Mouse (Mus musculus): ENCODE results near the gene Gemin2. TPM values are rescaled to one million over a fixed set of nuclear protein-coding genes. Genes with fewer than 3 reads are reported as not detected.
A peak's percentile ranks its signal among the peaks of the same experiment; 100 is the strongest.
"Not testable (repeated sequence)": the region's sequence is repeated elsewhere in the genome, so short reads cannot be mapped to it uniquely, and the experiment has no call there.

Gemin2 gene
- polyA plus RNA-seq, 1 experiment from 2014 or later: 21.8 TPM

GRCm38 (mm10) chr12:59052470-59052869 is 39.3 kb downstream of the Gemin2 start:
- Histone ChIP-seq H3K4me3 (ENCODE audit: low read depth, low read length) (no peak overlapping the region), H3K27me3 (ENCODE audit: control insufficient read depth, insufficient read depth, low read length) (no peaks in the 10 kb centered on the region), H3K4me2 (ENCODE audit: low read depth) (no peak overlapping the region), H3K9me3 (ENCODE audit: control insufficient read depth, low read length) (no peaks in the 10 kb centered on the region), H3K36me3 (ENCODE audit: control insufficient read depth, insufficient read depth, low read length) (peaks cover 2% of the 10 kb centered on the region; the same call in 1 of the 2 replicates), H3K9ac (ENCODE audit: low read length) (no peak overlapping the region), H3K27ac (ENCODE audit: low read depth, low read length) (no peak overlapping the region), H3K4me1 (ENCODE audit: control insufficient read depth, insufficient read depth, low read length) (no peaks in the 10 kb centered on the region)
- 95% methylated on average over 3 of the region's 3 CpGs for WGBS
- DNase-seq (ENCODE audit: low spot score): no peak
- ATAC-seq (ENCODE audit: insufficient read depth, low FRiP score, low TSS enrichment): no peak

- Histone ChIP-seq H3K9ac (ENCODE audit: low read length) (no peak overlapping the region), H3K4me3 (ENCODE audit: low read depth, low read length) (no peak overlapping the region), H3K27ac (ENCODE audit: low read depth, low read length) (no peak overlapping the region), H3K4me2 (ENCODE audit: low read depth) (no peak overlapping the region), H3K27me3 (ENCODE audit: control insufficient read depth, insufficient read depth, low read length) (no peaks in the 10 kb centered on the region), H3K4me1 (ENCODE audit: control insufficient read depth, insufficient read depth, low read length) (no peaks in the 10 kb centered on the region), H3K36me3 (ENCODE audit: control insufficient read depth, insufficient read depth, low read length) (peaks cover 2% of the 10 kb centered on the region; the same call in 1 of the 2 replicates), H3K9me3 (ENCODE audit: control insufficient read depth, low read length) (no peaks in the 10 kb centered on the region)
- WGBS: 93% methylated on average over 5 of the region's 5 CpGs
- no peak for ATAC-seq (ENCODE audit: insufficient read depth, low FRiP score, low TSS enrichment)
- no peak for DNase-seq (ENCODE audit: low spot score)
Observed at GRCm38 (mm10) chr12:59053166-59053565, 40.0 kb downstream of the Gemin2 start.

GRCm38 (mm10) chr12:59053976-59054375 is 40.8 kb downstream of the Gemin2 start:
- Histone ChIP-seq H3K4me2 (ENCODE audit: low read depth) (no peak overlapping the region), H3K36me3 (ENCODE audit: control insufficient read depth, insufficient read depth, low read length) (peaks cover 2% of the 10 kb centered on the region; the same call in 1 of the 2 replicates), H3K9ac (ENCODE audit: low read length) (no peak overlapping the region), H3K4me1 (ENCODE audit: control insufficient read depth, insufficient read depth, low read length) (no peaks in the 10 kb centered on the region), H3K27me3 (ENCODE audit: control insufficient read depth, insufficient read depth, low read length) (no peaks in the 10 kb centered on the region), H3K4me3 (ENCODE audit: low read depth, low read length) (no peak overlapping the region), H3K9me3 (ENCODE audit: control insufficient read depth, low read length) (no peaks in the 10 kb centered on the region), H3K27ac (ENCODE audit: low read depth, low read length) (no peak overlapping the region)
- no peak for ATAC-seq (ENCODE audit: insufficient read depth, low FRiP score, low TSS enrichment)
- no peak for DNase-seq (ENCODE audit: low spot score)

- Histone ChIP-seq H3K27ac (ENCODE audit: low read depth, low read length) (no peak overlapping the region), H3K4me1 (ENCODE audit: control insufficient read depth, insufficient read depth, low read length) (peaks cover 5% of the 10 kb centered on the region; the same call in 1 of the 2 replicates), H3K36me3 (ENCODE audit: control insufficient read depth, insufficient read depth, low read length) (peaks cover 2% of the 10 kb centered on the region; the same call in 1 of the 2 replicates), H3K9me3 (ENCODE audit: control insufficient read depth, low read length) (no peaks in the 10 kb centered on the region), H3K9ac (ENCODE audit: low read length) (no peak overlapping the region), H3K4me3 (ENCODE audit: low read depth, low read length) (no peak overlapping the region), H3K4me2 (ENCODE audit: low read depth) (no peak overlapping the region), H3K27me3 (ENCODE audit: control insufficient read depth, insufficient read depth, low read length) (no peaks in the 10 kb centered on the region)
- DNase-seq (ENCODE audit: low spot score): no peak
- ATAC-seq (ENCODE audit: insufficient read depth, low FRiP score, low TSS enrichment): no peak
- 97% methylated on average over 4 of the region's 4 CpGs for WGBS
Observed at GRCm38 (mm10) chr12:59055196-59055850, 42.1 kb downstream of the Gemin2 start.

- Histone ChIP-seq H3K9me3 (ENCODE audit: control insufficient read depth, low read length) (no peaks in the 10 kb centered on the region), H3K36me3 (ENCODE audit: control insufficient read depth, insufficient read depth, low read length) (peaks cover 2% of the 10 kb centered on the region; the same call in 1 of the 2 replicates), H3K27me3 (ENCODE audit: control insufficient read depth, insufficient read depth, low read length) (no peaks in the 10 kb centered on the region), H3K4me2 (ENCODE audit: low read depth) (no peak overlapping the region), H3K27ac (ENCODE audit: low read depth, low read length) (no peak overlapping the region), H3K4me3 (ENCODE audit: low read depth, low read length) (no peak overlapping the region), H3K4me1 (ENCODE audit: control insufficient read depth, insufficient read depth, low read length) (peaks cover 6% of the 10 kb centered on the region; the same call in 1 of the 2 replicates), H3K9ac (ENCODE audit: low read length) (no peak overlapping the region)
- ATAC-seq (ENCODE audit: insufficient read depth, low FRiP score, low TSS enrichment) (no peak), DNase-seq (ENCODE audit: low spot score) (no peak)
- 96% methylated on average over 11 of the region's 11 CpGs for WGBS
Observed at GRCm38 (mm10) chr12:59056222-59056621, 43.0 kb downstream of the Gemin2 start.

- not testable (repeated sequence) for H3K36me3 ChIP-seq (ENCODE audit: control insufficient read depth, insufficient read depth, low read length); H3K4me2 ChIP-seq (ENCODE audit: low read depth); DNase-seq (ENCODE audit: low spot score); H3K4me3 ChIP-seq (ENCODE audit: low read depth, low read length); H3K9ac ChIP-seq (ENCODE audit: low read length); H3K4me1 ChIP-seq (ENCODE audit: control insufficient read depth, insufficient read depth, low read length); ATAC-seq (ENCODE audit: insufficient read depth, low FRiP score, low TSS enrichment); H3K9me3 ChIP-seq (ENCODE audit: control insufficient read depth, low read length); H3K27ac ChIP-seq (ENCODE audit: low read depth, low read length); H3K27me3 ChIP-seq (ENCODE audit: control insufficient read depth, insufficient read depth, low read length)
- WGBS: 92% methylated on average over 5 of the region's 5 CpGs
Observed at GRCm38 (mm10) chr12:59058242-59058641, 45.0 kb downstream of the Gemin2 start.

GRCm38 (mm10) chr12:59060322-59060721 is 47.1 kb downstream of the Gemin2 start:
- DNase-seq (ENCODE audit: low spot score): no peak
- H3K27ac ChIP-seq (ENCODE audit: low read depth, low read length): peak overlapping the region; percentile 86; the same call in 1 of the 2 replicates

GRCm38 (mm10) chr12:59060993-59061595 is 47.9 kb downstream of the Gemin2 start, which contains the start of gene Trappc6b:
TSS of gene Trappc6b (minus strand) at chr12:59061472.
- DNase-seq (ENCODE audit: low spot score) (peak; percentile 86), ATAC-seq (ENCODE audit: insufficient read depth, low FRiP score, low TSS enrichment) (peak; percentile 98)
- Histone ChIP-seq H3K9ac (ENCODE audit: low read length) (peak within 1 kb of the TSS; percentile 87), H3K4me1 (ENCODE audit: control insufficient read depth, insufficient read depth, low read length) (peaks cover 6% of the 10 kb centered on the region; the same call in 1 of the 2 replicates), H3K9me3 (ENCODE audit: control insufficient read depth, low read length) (no peaks in the 10 kb centered on the region), H3K27me3 (ENCODE audit: control insufficient read depth, insufficient read depth, low read length) (no peaks in the 10 kb centered on the region), H3K4me3 (ENCODE audit: low read depth, low read length) (peak within 1 kb of the TSS; percentile 71), H3K27ac (ENCODE audit: low read depth, low read length) (peak within 1 kb of the TSS; percentile 86), H3K4me2 (ENCODE audit: low read depth) (peak within 1 kb of the TSS; percentile 86), H3K36me3 (ENCODE audit: control insufficient read depth, insufficient read depth, low read length) (peaks cover 1% of the 10 kb centered on the region; the same call in 1 of the 2 replicates)
- under 1% methylated on average over 49 of the region's 49 CpGs for WGBS

More at GRCm38 (mm10) chr12:59060322-59060721, 47.1 kb downstream of the Gemin2 start:
- H3K36me3 ChIP-seq (ENCODE audit: control insufficient read depth, insufficient read depth, low read length): peaks cover 2% of the 10 kb centered on the region; the same call in 1 of the 2 replicates
- H3K4me3 ChIP-seq (ENCODE audit: low read depth, low read length): peak overlapping the region; percentile 71
- H3K9me3 ChIP-seq (ENCODE audit: control insufficient read depth, low read length): no peaks in the 10 kb centered on the region
- no peak for ATAC-seq (ENCODE audit: insufficient read depth, low FRiP score, low TSS enrichment)
- H3K4me2 ChIP-seq (ENCODE audit: low read depth): peak overlapping the region; percentile 86
- H3K4me1 ChIP-seq (ENCODE audit: control insufficient read depth, insufficient read depth, low read length): peaks cover 6% of the 10 kb centered on the region; the same call in 1 of the 2 replicates
- 75% methylated on average over 4 of the region's 4 CpGs for WGBS
- no peaks in the 10 kb centered on the region for H3K27me3 ChIP-seq (ENCODE audit: control insufficient read depth, insufficient read depth, low read length)
- peak overlapping the region; percentile 87 for H3K9ac ChIP-seq (ENCODE audit: low read length)

All from neural tube, embryonic 11.5 days (tissue).